Mouse (Mus musculus) megakaryocyte progenitor cell, adult 5-6 weeks (primary cell): Measurements from ENCODE around the gene Loxl4. TPM values are rescaled to one million over a fixed set of nuclear protein-coding genes. Genes with fewer than 3 reads are reported as not detected.

ENCODE experiments used
- ATAC-seq: replicated peaks from 2 replicates; pipeline ENCODE4 v1.8.0; 2016; ENCODE audit warnings: mild to moderate bottlenecking, moderate TSS enrichment, inconsistent platforms; ENCODE audit not compliant: poor library complexity
- total RNA-seq, 2 experiments: library from RNA; stranded (forward) in 1 of 2; stranded (reverse) in 1 of 2; fragments of 157-497, 149-512 nt in 1 of 2; fragments of 200-1000 nt in 1 of 2; gene quantifications; 2 replicates each; pipeline versions ENCODE4 v1.2.3 to v1.2.4; 2015 to 2017

The Loxl4 gene
- total RNA-seq, 2 experiments from 2014 or later = not detected

DNA sequence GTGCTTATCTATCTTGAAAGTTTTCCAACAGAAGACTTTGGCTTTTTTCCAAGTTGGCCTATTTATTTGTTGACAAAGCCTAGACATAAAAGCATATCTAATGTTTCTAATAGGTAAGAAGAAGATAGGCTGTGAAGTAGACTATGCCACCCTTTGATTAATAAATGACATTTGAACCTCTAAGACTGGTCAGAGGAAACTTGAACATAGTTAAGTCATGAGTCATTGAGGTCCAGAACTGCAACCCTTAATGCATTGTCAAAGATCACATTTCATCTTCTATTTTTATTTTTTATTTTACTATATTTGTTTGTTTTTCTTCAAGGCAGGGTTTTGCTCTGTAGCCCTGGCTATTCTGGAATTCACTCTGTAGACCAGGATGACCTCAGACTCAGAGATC, 45.6 kb downstream of the Loxl4 start:
- no peak for ATAC-seq

DNA sequence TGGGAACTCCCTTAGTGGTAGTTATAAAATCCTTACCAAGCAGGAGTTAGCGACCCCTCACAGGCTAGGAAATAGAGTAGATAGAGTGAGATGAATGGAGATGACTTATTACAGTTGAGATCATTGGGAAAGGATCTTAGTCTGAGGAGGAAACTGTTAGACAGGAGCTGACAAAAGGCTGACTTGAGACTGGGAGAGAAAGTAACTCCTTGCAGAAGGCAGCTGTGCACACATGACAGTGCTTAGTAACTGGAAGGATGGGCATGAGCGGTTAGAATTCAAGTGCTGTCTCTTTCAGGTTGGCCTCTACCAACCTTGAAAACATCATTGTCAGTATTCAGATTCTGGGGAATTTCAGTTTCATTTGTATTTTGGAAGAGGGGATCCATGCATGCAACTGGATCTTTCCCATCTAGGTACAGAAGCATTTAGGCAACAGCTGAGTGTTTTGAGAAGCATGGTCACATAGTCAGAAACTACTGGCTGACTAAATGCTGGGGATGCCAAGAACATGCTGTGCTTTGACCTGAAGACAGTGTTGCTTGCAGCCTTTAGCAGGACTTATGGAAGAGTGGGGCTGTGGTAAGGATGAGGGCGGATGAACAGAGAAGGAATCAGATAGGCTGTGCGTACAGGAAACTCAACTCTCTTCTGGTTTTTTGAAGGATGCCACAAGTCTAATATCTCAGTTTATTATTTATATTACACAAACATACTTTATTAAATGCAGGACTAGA, 46.2 kb downstream of the Loxl4 start:
- ATAC-seq = no peak

DNA sequence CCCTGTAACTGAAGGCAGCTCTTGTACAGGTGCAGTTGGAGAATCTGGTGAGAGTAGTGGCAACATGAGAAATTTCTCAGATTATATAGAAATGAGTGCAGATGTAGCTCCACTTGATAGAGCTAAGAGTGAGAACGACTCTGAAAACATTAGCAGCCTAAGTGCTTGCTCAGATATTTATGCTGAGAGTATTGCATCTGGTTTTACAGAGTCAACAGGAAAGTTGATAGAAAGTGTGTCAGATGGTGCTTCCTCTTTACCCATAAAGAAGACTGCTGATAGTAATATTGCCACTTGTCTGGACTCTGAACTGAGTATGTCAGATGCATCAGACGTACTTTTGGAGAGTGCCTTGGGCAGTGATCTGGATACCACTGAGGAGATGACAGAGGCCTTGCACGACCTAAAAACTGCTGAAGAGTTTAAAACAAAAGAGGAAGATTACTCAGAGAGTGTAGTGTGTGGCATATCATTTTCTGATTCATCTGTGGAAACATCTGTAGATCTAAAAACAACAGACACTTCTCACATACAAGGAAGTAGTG, 48.8 kb downstream of the Loxl4 start:
- no peak for ATAC-seq

DNA sequence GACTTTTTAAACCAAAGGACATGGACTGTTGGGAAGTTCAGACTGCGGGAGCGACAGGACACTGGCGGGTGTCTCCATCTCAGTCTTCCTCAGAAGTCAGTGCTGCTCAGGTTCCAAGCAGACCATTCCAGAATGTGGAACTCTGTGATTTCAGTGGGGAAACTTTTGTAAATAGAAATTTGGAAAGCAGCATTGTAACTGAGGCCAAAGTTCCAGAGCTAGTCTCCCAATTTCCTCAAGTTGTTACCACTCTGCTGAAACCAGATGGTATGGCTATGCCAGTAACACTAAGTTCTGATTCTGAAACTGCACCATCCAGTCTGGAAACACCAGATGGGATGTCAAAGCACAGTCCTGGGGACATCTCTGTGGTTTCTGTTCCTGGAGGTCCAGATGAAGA, 49.6 kb downstream of the Loxl4 start:
- ATAC-seq = no peak

- no peak for ATAC-seq
These were observed 50.6 kb downstream of the Loxl4 start for GRCm38 (mm10) chr19:42561991-42562390.

- no peak for ATAC-seq
These were observed 53.9 kb downstream of the Loxl4 start for GRCm38 (mm10) chr19:42558701-42559100.

Other genes starting within 250 kb of the Loxl4 start
- not detected in 2 replicates for gene Crtac1, start 181.0 kb downstream of the Loxl4 start, total RNA-seq (2015)
- gene Crtac1, start 181.0 kb downstream of the Loxl4 start, total RNA-seq (2017) = not detected in 2 replicates
- gene R3hcc1l, start 94.1 kb downstream of the Loxl4 start, total RNA-seq (2015) = 24.0 and 28.6 TPM in 2 replicates
- gene R3hcc1l, start 94.1 kb downstream of the Loxl4 start, total RNA-seq (2017) = 24.6 and 36.6 TPM in 2 replicates
- gene Pyroxd2, start 140.0 kb upstream of the Loxl4 start, total RNA-seq (2015) = 3.6 and 3.8 TPM in 2 replicates
- 3.2 and 3.7 TPM in 2 replicates for gene Pyroxd2, start 140.0 kb upstream of the Loxl4 start, total RNA-seq (2017)
- gene Hps1, start 167.2 kb upstream of the Loxl4 start, total RNA-seq (2015) = 15.1 and 15.6 TPM in 2 replicates
- gene Hps1, start 167.2 kb upstream of the Loxl4 start, total RNA-seq (2017) = 21.4 and 40.8 TPM in 2 replicates